Mouse (Mus musculus): Measurements from ENCODE around the gene Mcts1. TPM values are rescaled to one million over a fixed set of nuclear protein-coding genes. Genes with fewer than 3 reads are reported as not detected.

The Mcts1 gene
- 92.6 and 97.2 TPM in 2 replicates for polyA plus RNA-seq (2015; fragmentation: Nextera tagmentation; extraction: Ambion mirVana)

DNA sequence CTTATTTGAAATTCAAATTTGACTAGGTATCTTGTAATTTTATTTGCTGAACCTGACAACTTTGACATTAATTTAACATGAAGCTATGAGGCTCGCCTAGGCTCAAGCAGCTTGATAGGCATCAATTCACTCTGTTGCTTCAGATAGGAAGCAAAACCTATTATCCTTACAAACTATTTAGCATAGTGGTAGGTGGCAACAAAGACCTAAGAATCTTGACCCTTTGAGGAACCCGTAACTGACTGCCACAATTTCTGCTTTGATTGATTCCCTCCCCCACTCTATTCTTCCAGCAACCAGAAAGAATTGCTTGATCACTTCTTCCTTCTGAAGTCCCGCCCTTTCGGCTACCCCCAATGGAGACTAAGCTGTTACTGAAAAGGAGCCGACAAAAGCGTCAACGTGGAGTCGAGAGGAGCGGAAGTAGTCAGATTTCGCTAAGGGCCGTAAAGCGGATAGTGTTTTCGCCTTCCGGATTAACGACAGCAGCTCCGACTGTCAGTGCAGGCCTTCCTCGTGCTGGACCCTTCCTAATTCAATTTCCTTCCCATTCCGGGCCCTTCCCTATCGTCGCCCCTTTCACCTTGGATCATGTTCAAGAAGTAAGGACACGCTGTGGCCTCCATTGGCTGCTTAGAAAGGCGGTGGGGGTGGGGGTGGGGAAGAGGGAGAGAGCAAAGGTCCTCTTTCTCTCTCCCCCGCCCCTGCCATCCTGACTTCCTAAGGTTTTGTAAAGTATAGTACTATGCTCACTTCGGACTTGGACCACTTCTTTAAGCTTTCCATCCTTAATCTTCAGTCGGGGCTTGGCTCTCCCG is at the start of gene Mcts1:
Gene Mcts1, plus strand, starts transcription at position 402 of the 818 bp plus-strand sequence.
- ATAC-seq (replicated peaks; ENCODE audit: low FRiP score, low read depth) = peak; percentile 93

DNA sequence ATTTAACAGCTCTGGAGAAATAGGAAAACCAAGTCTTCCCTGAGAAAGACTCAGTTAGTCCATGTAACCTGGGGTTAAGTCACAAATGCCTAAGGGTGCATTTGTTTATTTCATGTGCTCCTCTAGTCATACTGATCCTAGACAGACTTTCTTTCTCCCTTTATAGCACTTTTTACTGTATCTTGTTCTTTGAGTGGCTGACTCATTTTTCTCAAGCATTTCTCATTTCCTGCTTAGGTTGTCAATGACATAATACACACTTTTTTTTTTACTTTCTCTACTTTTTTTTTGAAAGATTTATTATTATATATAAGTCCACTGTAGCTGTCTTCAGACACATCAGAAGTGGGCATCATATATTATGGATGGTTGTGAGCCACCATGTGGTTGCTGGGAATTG is 47.1 kb upstream of the Mcts1 start:
- Histone ChIP-seq H3K27me3 (ENCODE audit: insufficient read depth, low read length) (no peaks in the 10 kb centered on the region), H3K4me1 (replicated peaks; ENCODE audit: insufficient read depth, low read length) (no peaks in the 10 kb centered on the region)
- ATAC-seq (replicated peaks; ENCODE audit: low FRiP score, low read depth) = no peak

More for the DNA sequence above, at the start of gene Mcts1:
- Histone ChIP-seq H3K4me2 (ENCODE audit: low read length) (peak within 1 kb of the TSS; percentile 64), H3K27me3 (ENCODE audit: insufficient read depth, low read length) (no peaks in the 10 kb centered on the region), H3K27ac (peak within 1 kb of the TSS; percentile 86), H3K4me1 (replicated peaks; ENCODE audit: insufficient read depth, low read length) (no peaks in the 10 kb centered on the region), H3K9me3 (replicated peaks; ENCODE audit: low read length) (no peaks in the 10 kb centered on the region), H3K36me3 (ENCODE audit: insufficient read depth, low read length) (no peaks in the 10 kb centered on the region), H3K4me3 (replicated peaks; ENCODE audit: low read depth, low read length) (peak within 1 kb of the TSS; percentile 51), H3K9ac (ENCODE audit: low read depth, low read length) (peak within 1 kb of the TSS; percentile 59)
- TF ChIP-seq CTCF (IDR thresholded peaks at IDR 0.05; ENCODE audit: low read depth) = no peak
- WGBS = 24% methylated on average over 26 of the region's 26 CpGs
- peak; percentile 93 for DNase-seq (ENCODE audit: low spot score)

GRCm38 (mm10) chrX:38563941-38564541 is 36.3 kb upstream of the Mcts1 start:
- H3K4me1 ChIP-seq (replicated peaks; ENCODE audit: insufficient read depth, low read length) = no peaks in the 10 kb centered on the region
- 27% methylated on average over 13 of the region's 19 CpGs for WGBS
- H3K36me3 ChIP-seq (ENCODE audit: insufficient read depth, low read length) = no peaks in the 10 kb centered on the region
- H3K9ac ChIP-seq (ENCODE audit: low read depth, low read length) = peak overlapping the region; percentile 70
- H3K27ac ChIP-seq = peak overlapping the region; percentile 94
- ATAC-seq (replicated peaks; ENCODE audit: low FRiP score, low read depth) = no peak
- no peaks in the 10 kb centered on the region for H3K27me3 ChIP-seq (ENCODE audit: insufficient read depth, low read length)
- peak overlapping the region; percentile 62 for H3K4me2 ChIP-seq (ENCODE audit: low read length)
- DNase-seq (ENCODE audit: low spot score) = no peak
- peak overlapping the region; percentile 46 for H3K4me3 ChIP-seq (replicated peaks; ENCODE audit: low read depth, low read length)
- TF ChIP-seq CTCF (IDR thresholded peaks at IDR 0.05; ENCODE audit: low read depth) = no peak
- no peaks in the 10 kb centered on the region for H3K9me3 ChIP-seq (replicated peaks; ENCODE audit: low read length)

More for the DNA sequence above, 47.1 kb upstream of the Mcts1 start:
- no peaks in the 10 kb centered on the region for H3K9me3 ChIP-seq (replicated peaks; ENCODE audit: low read length)
- no peak overlapping the region for H3K9ac ChIP-seq (ENCODE audit: low read depth, low read length)
- no peak for TF ChIP-seq CTCF (IDR thresholded peaks at IDR 0.05; ENCODE audit: low read depth)
- no peaks in the 10 kb centered on the region; the same call in 1 of the 2 replicates for H3K36me3 ChIP-seq (ENCODE audit: insufficient read depth, low read length)
- H3K27ac ChIP-seq = no peak overlapping the region
- no peak for DNase-seq (ENCODE audit: low spot score)
- H3K4me3 ChIP-seq (replicated peaks; ENCODE audit: low read depth, low read length) = no peak overlapping the region
- no peak overlapping the region for H3K4me2 ChIP-seq (ENCODE audit: low read length)

GRCm38 (mm10) chrX:38564542-38565175 is 35.7 kb upstream of the Mcts1 start:
- no peaks in the 10 kb centered on the region for H3K36me3 ChIP-seq (ENCODE audit: insufficient read depth, low read length)
- H3K9ac ChIP-seq (ENCODE audit: low read depth, low read length) = peak overlapping the region; percentile 70
- H3K27me3 ChIP-seq (ENCODE audit: insufficient read depth, low read length) = no peaks in the 10 kb centered on the region
- DNase-seq (ENCODE audit: low spot score) (peak; percentile 91), ATAC-seq (replicated peaks; ENCODE audit: low FRiP score, low read depth) (peak; percentile 93)
- peak overlapping the region; percentile 46 for H3K4me3 ChIP-seq (replicated peaks; ENCODE audit: low read depth, low read length)
- H3K4me2 ChIP-seq (ENCODE audit: low read length) = peak overlapping the region; percentile 62
- 16% methylated on average over 36 of the region's 52 CpGs for whole genome bisulfite sequencing
- peak overlapping the region; percentile 94 for H3K27ac ChIP-seq
- H3K9me3 ChIP-seq (replicated peaks; ENCODE audit: low read length) = no peaks in the 10 kb centered on the region
- H3K4me1 ChIP-seq (replicated peaks; ENCODE audit: insufficient read depth, low read length) = no peaks in the 10 kb centered on the region
- no peak for TF ChIP-seq CTCF (IDR thresholded peaks at IDR 0.05; ENCODE audit: low read depth)

DNA sequence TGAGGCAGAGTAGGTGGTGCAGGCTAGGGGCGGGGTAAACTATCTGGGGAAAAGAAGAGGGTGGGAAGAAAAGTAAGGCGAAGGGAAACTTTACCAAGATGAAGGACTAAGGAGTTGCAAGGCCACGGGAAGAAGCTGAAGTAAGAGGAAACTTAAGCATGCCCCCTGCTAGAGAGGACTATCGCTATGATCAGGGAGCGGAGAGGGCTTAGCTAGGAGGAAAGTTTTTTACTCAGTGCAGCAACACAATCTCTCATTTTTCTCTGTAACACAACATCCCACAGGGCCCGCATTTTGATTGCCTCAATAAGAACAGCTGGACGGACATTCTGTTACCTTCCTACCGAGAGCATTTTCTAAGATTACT is 35.2 kb upstream of the Mcts1 start:
- Histone ChIP-seq H3K36me3 (ENCODE audit: insufficient read depth, low read length) (no peaks in the 10 kb centered on the region), H3K27ac (peak overlapping the region; percentile 94), H3K9ac (ENCODE audit: low read depth, low read length) (peak overlapping the region; percentile 49), H3K9me3 (replicated peaks; ENCODE audit: low read length) (no peaks in the 10 kb centered on the region), H3K4me1 (replicated peaks; ENCODE audit: insufficient read depth, low read length) (no peaks in the 10 kb centered on the region), H3K4me3 (replicated peaks; ENCODE audit: low read depth, low read length) (peak overlapping the region; percentile 46), H3K4me2 (ENCODE audit: low read length) (peak overlapping the region; percentile 62), H3K27me3 (ENCODE audit: insufficient read depth, low read length) (no peaks in the 10 kb centered on the region)
- DNase-seq (ENCODE audit: low spot score) (no peak), ATAC-seq (replicated peaks; ENCODE audit: low FRiP score, low read depth) (no peak)
- WGBS = 16% methylated on average over 8 of the region's 8 CpGs
- no peak for TF ChIP-seq CTCF (IDR thresholded peaks at IDR 0.05; ENCODE audit: low read depth)

DNA sequence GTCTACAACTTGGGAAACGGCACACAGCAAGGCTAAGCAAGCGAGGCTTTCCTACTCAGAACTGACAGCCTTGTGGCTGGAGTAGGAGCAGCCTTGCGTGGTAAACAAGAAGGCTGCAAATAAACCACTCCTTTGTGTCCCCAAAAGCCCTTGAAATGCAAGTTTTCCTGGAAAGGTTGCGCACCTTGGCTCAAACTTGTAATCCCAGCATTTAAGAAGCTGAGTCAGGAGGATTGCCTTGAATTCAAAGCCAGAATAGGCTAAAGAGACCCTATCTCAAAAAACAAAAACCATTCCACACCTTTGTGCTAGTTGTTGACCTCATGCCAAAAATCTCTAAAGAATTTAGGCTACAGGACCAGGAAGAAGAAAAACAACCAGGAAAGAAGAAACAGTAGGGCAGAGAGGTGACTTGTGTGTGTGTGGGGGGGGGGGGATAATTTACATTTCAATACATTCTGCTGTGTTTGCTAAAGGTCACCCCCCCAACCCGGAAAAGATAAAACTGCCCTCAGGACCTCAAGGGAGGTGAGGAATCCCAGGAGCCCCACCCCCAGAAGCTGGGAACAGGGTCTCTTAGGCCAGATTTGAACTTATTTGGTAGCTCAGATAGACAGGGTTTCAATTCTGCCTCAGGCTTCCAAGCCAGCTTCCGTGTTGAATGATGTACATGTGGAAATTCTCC is 33.7 kb upstream of the Mcts1 start:
- Histone ChIP-seq H3K4me2 (ENCODE audit: low read length) (no peak overlapping the region), H3K27ac (no peak overlapping the region), H3K9ac (ENCODE audit: low read depth, low read length) (no peak overlapping the region), H3K4me3 (replicated peaks; ENCODE audit: low read depth, low read length) (no peak overlapping the region), H3K27me3 (ENCODE audit: insufficient read depth, low read length) (no peaks in the 10 kb centered on the region), H3K9me3 (replicated peaks; ENCODE audit: low read length) (no peaks in the 10 kb centered on the region), H3K4me1 (replicated peaks; ENCODE audit: insufficient read depth, low read length) (no peaks in the 10 kb centered on the region), H3K36me3 (ENCODE audit: insufficient read depth, low read length) (no peaks in the 10 kb centered on the region)
- no peak for DNase-seq (ENCODE audit: low spot score)
- ATAC-seq (replicated peaks; ENCODE audit: low FRiP score, low read depth) = no peak
- 64% methylated on average over 6 of the region's 6 CpGs for WGBS
- no peak for TF ChIP-seq CTCF (IDR thresholded peaks at IDR 0.05; ENCODE audit: low read depth)

All from kidney, postnatal 0 days (tissue).